Mouse (Mus musculus) liver, postnatal 0 days (tissue): ENCODE measurements around the gene Efnb2.

Source experiments
- CTCF ChIP-seq: sonication (generic); IDR thresholded peaks from 2 replicates; pipeline ENCODE4 v1.5.1; 2016; ENCODE audit warnings: antibody characterized with exemption, low read depth
- EP300 ChIP-seq: IDR thresholded peaks from 2 replicates; pipeline ENCODE4 v1.6.1; 2016; ENCODE audit warnings: antibody characterized with exemption, low read depth, mild to moderate bottlenecking

GRCm38 (mm10) chr8:8657692-8658355, 3.2 kb downstream of the Efnb2 start:
- TF ChIP-seq CTCF, result no peak
- TF ChIP-seq EP300, result no peak
